Mouse (Mus musculus) erythroblast, embryonic 14.5 days (primary cell): ENCODE data around the gene Slc37a3. TPM values are rescaled to one million over a fixed set of nuclear protein-coding genes. Genes with fewer than 3 reads are reported as not detected.
A peak's percentile ranks its signal among the peaks of the same experiment; 100 is the strongest.

ENCODE experiments used
- H3K27me3 ChIP-seq: 2 replicates; pipeline ENCODE4 v1.6.1; 2012; ENCODE audit warnings: inconsistent platforms; ENCODE audit not compliant: control insufficient read depth
- H3K36me3 ChIP-seq: 2 replicates; pipeline ENCODE4 v1.6.1; 2012; ENCODE audit warnings: mild to moderate bottlenecking, inconsistent platforms; ENCODE audit not compliant: control insufficient read depth
- H3K4me1 ChIP-seq: 2 replicates; pipeline ENCODE4 v1.6.1; 2012; ENCODE audit warnings: inconsistent platforms; ENCODE audit not compliant: control insufficient read depth
- H3K4me3 ChIP-seq: replicated peaks from 2 replicates; pipeline ENCODE3; 2012; ENCODE audit warnings: moderate library complexity, mild to moderate bottlenecking, inconsistent platforms
- H3K9me3 ChIP-seq: 2 replicates; pipeline ENCODE4 v1.6.1; 2012; ENCODE audit warnings: low read length, inconsistent platforms, mixed read lengths; ENCODE audit not compliant: control insufficient read depth
- GATA1 ChIP-seq: IDR thresholded peaks from 2 replicates; pipeline ENCODE4 v1.6.1; 2012; ENCODE audit warnings: low read length, inconsistent platforms, mixed read lengths
- TAL1 ChIP-seq: IDR thresholded peaks from 3 replicates; pipeline ENCODE4 v1.6.1; 2012; ENCODE audit warnings: low read length, inconsistent platforms, mixed read lengths
- polyA plus RNA-seq: library from polyadenylated mRNA; stranded (reverse); fragments of >175 nt; gene quantifications from 2 replicates; pipeline ENCODE4 v1.2.3, GENCODE M21; 2012

The Slc37a3 gene
- polyA plus RNA-seq, 1 experiment, result 0.05 TPM

DNA sequence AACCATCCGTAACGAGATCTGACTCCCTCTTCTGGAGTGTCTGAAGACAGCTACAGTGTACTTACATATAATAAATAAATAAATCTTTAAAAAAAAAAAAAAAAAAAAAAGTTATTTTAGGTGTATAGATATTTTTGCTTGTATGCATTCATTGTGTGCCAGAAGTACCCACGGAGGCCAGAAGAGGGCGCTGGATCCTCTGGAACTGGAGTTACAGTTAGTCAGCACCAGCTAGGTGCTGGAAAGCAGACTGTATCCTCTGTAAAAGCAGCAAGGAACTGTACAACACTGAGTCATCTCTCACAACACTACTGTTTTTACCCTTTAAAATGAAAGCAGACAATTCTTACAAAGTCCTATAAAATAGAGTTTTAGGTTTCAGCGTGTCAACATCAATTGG is 38.3 kb upstream of the Slc37a3 start:
- TF ChIP-seq GATA1, result no peak
- no peak for TF ChIP-seq TAL1
- Histone ChIP-seq H3K27me3 (peaks cover 11% of the 10 kb centered on the region), H3K9me3 (no peaks in the 10 kb centered on the region), H3K4me3 (peak overlapping the region; percentile 82), H3K36me3 (peaks cover 69% of the 10 kb centered on the region), H3K4me1 (peaks cover 50% of the 10 kb centered on the region)

DNA sequence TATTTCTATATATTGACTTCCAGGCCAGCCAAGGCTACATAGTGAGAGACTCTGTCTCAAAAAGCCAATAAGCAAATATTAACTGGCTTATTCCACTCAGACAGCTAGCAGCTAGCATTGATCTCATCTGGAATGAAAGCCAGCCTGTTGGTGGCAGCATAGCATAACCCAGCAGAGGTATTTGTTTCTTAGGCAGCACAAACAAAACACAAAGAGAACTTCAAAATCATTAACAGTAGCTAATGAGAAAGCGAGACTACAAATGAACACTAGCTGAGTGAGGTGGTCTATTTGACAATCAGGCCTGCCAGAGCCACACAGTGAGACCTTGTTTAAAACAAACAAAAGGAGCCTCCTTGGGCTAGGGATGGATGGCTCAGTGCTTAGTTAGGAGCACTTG is 36.6 kb upstream of the Slc37a3 start:
- peaks cover 85% of the 10 kb centered on the region for H3K36me3 ChIP-seq
- H3K4me3 ChIP-seq, result no peak overlapping the region
- H3K9me3 ChIP-seq, result no peaks in the 10 kb centered on the region
- peaks cover 8% of the 10 kb centered on the region for H3K27me3 ChIP-seq
- peaks cover 50% of the 10 kb centered on the region for H3K4me1 ChIP-seq
- TF ChIP-seq TAL1 (no peak), GATA1 (no peak)

DNA sequence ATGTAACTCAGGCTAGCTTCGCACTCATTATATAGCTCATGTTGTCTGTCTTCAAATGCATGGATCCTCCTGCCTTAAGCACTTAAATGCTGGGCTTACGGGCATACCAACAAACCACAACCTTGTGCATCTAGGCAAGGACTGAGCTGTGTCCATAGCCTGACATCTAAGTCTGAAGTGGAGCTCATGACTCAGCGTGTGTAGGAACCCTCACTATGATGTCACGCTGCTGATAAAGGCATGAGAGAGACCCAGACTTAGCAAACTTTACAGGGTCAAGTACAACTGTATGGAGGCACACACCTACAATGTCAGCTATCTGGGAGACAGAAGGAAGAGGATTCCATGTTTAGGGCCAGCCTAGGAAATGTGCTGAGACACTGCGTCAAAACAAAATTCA is 29.0 kb upstream of the Slc37a3 start:
- TF ChIP-seq GATA1, result no peak
- no peaks in the 10 kb centered on the region for H3K27me3 ChIP-seq
- peaks cover 98% of the 10 kb centered on the region for H3K36me3 ChIP-seq
- no peaks in the 10 kb centered on the region for H3K9me3 ChIP-seq
- H3K4me3 ChIP-seq, result no peak overlapping the region
- H3K4me1 ChIP-seq, result peaks cover 17% of the 10 kb centered on the region

DNA sequence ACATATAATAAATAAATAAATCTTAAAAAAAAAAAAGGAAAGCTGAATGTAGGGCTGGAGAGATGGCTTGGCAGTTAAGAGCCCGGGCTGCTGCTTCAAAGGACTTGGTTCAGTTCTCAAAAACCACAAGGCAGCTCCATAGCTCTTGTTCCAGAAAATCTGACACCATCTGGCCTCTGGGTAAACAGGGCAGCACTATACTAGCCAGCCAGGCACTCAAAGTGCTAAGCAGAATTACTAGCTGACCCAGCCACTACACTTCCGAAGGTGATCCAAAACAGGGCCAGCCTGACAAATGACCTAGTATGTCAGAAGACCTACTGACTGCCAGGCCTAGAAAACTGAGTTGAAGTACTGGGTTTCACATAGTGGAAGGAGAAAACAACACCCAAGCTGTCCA is 25.7 kb upstream of the Slc37a3 start:
- H3K4me3 ChIP-seq, result no peak overlapping the region
- no peaks in the 10 kb centered on the region for H3K9me3 ChIP-seq
- H3K27me3 ChIP-seq, result no peaks in the 10 kb centered on the region
- H3K36me3 ChIP-seq, result peaks cover 99% of the 10 kb centered on the region
- TF ChIP-seq GATA1, result no peak
- H3K4me1 ChIP-seq, result peaks cover 9% of the 10 kb centered on the region

DNA sequence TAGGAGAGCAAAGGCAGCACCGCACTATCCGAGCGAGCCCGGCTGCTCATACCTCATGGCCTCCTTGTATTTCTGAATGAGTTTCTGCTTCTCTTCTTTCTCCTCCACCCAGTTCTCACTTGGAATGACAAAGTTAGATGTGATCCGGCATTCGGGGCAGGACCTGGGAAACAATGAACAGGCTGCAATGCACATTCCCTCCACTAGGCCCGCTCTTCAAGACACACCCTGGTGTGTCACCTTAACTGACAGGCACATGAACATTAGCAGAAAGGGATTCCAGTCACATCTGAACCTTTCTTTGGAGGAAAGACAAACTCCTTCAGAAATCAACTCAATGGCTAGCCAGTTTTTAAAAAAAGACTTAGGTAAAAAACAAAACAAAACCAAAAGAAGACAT is 22.9 kb upstream of the Slc37a3 start:
- H3K4me1 ChIP-seq, result no peaks in the 10 kb centered on the region
- no peaks in the 10 kb centered on the region for H3K27me3 ChIP-seq
- no peak overlapping the region for H3K4me3 ChIP-seq
- TF ChIP-seq GATA1 (no peak), TAL1 (no peak)
- H3K9me3 ChIP-seq, result no peaks in the 10 kb centered on the region
- H3K36me3 ChIP-seq, result peaks cover 99% of the 10 kb centered on the region

DNA sequence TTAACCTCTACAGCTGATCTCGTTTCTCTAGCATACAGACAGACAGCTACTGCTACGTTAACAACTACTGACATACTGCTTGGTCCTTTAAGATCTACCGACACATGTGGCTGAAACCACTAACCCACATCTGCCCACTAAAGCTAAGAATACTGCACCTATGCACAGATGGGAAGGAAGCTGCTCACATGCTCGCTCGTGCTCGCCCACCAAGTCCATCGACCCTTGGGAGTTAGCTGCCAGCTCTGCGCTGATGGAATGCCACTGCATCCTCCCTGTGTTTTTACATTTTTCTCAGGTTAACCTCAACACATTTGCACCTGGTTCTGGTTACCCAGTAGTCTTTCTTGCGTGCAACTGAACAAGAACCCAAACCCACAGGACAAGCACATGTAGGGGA is 20.9 kb upstream of the Slc37a3 start:
- TF ChIP-seq GATA1, result no peak
- no peak for TF ChIP-seq TAL1
- Histone ChIP-seq H3K9me3 (no peaks in the 10 kb centered on the region), H3K4me1 (no peaks in the 10 kb centered on the region), H3K4me3 (no peak overlapping the region), H3K36me3 (peaks cover 96% of the 10 kb centered on the region), H3K27me3 (no peaks in the 10 kb centered on the region)

DNA sequence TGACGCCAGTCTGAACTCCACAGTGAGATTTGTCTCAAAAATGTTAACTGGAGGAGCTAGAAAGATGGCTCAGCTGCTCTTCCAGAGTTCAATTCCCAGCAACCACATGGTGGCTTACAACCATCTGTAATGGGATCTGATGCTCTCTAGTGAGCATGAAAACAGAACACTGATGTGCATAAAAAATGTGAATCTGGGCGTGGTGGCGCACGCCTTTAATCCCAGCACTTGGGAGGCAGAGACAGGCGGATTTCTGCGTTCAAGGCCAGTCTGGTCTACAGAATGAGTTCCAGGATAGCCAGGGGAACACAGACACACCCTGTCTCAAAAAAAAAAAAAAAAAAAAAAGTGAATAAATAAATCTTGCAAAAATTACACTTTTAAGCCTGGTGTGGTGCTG is 19.6 kb upstream of the Slc37a3 start:
- TF ChIP-seq TAL1 (no peak), GATA1 (no peak)
- H3K27me3 ChIP-seq, result no peaks in the 10 kb centered on the region
- no peaks in the 10 kb centered on the region for H3K4me1 ChIP-seq
- H3K36me3 ChIP-seq, result peaks cover 94% of the 10 kb centered on the region
- H3K4me3 ChIP-seq, result no peak overlapping the region
- no peaks in the 10 kb centered on the region for H3K9me3 ChIP-seq

DNA sequence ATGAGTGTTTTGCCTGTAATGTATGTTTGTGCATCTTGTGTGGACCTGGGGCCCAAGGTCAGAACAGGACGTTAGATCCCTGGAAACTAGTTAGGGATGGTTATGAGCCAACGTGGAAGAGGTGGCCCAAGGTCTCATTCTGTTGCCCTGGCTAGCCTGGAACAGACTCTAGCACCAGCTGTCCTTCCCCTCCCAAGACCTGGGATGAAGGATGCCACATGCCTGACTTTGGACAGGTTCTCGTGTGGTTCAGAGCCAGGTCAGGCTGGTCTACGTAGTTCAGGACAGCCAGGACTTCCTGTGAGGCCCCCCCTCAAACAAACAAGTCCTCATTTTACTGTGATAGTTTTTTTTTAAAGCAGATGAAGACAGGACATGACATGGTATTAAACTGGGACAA is 18.4 kb upstream of the Slc37a3 start:
- H3K4me3 ChIP-seq, result no peak overlapping the region
- no peaks in the 10 kb centered on the region for H3K27me3 ChIP-seq
- no peaks in the 10 kb centered on the region for H3K4me1 ChIP-seq
- H3K9me3 ChIP-seq, result no peaks in the 10 kb centered on the region
- TF ChIP-seq GATA1 (no peak), TAL1 (no peak)
- peaks cover 92% of the 10 kb centered on the region for H3K36me3 ChIP-seq

DNA sequence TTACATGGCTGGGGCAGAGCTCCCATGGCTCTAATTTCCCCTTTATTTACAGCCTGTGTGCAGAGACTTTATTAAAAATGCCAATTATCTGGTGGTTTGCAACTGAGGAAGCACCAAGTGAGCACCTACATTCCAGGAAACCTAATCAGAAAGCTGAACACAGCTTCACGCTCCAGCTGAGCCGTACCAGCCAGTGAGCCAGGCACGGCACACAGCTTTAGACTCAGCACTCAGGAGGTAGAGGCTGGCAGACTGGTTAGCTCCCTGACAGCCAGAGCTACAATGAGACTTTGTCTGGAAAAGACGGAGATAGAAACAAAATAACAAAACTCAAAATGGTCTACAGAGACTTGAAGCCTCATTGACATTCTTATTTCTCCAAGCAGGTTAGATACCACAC is 18.0 kb upstream of the Slc37a3 start:
- Histone ChIP-seq H3K27me3 (no peaks in the 10 kb centered on the region), H3K4me1 (no peaks in the 10 kb centered on the region), H3K4me3 (no peak overlapping the region), H3K36me3 (peaks cover 92% of the 10 kb centered on the region), H3K9me3 (no peaks in the 10 kb centered on the region)
- TF ChIP-seq GATA1 (no peak), TAL1 (no peak)

DNA sequence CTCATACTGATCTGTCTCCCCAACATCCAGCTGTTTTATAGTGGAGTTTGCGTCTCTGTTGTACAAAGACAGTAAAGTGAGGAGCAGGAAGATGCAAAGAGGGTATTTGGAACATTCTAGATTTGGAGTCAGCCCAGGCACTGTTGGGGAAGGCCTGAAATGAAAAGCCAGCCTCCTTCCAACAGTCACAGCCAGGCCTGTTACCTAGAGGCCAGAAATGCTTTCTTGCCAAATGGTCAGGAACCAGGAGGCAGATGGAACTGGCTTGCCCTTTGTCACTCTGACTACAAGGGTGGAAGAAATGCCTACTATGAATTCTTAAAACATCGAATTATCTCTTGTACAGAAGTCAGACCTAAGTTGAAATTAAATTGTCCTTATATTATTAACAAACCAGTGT is 12.5 kb upstream of the Slc37a3 start:
- TF ChIP-seq TAL1, result no peak
- no peak for TF ChIP-seq GATA1
- Histone ChIP-seq H3K9me3 (no peaks in the 10 kb centered on the region), H3K36me3 (peaks cover 48% of the 10 kb centered on the region), H3K27me3 (no peaks in the 10 kb centered on the region; the same call in 1 of the 2 replicates), H3K4me3 (no peak overlapping the region), H3K4me1 (no peaks in the 10 kb centered on the region)
